Mouse (Mus musculus): ENCODE data around the gene Olfr1211.

- TF ChIP-seq EP300 (IDR thresholded peaks at IDR 0.05; ENCODE audit: insufficient read depth, low read depth, low read length): no peak
- TF ChIP-seq CTCF (IDR thresholded peaks at IDR 0.05; ENCODE audit: low read depth, low read length): no peak
Measured at GRCm38 (mm10) chr2:88902211-88902610, 35.7 kb downstream of the Olfr1211 start, which contains the start of gene Olfr1208.
